Mouse (Mus musculus): ENCODE measurements around the gene Tmem229a. TPM values are rescaled to one million over a fixed set of nuclear protein-coding genes. Genes with fewer than 3 reads are reported as not detected.

Tmem229a gene
- polyA plus RNA-seq, 1 experiment from 2014 or later = 3.2 TPM

DNA sequence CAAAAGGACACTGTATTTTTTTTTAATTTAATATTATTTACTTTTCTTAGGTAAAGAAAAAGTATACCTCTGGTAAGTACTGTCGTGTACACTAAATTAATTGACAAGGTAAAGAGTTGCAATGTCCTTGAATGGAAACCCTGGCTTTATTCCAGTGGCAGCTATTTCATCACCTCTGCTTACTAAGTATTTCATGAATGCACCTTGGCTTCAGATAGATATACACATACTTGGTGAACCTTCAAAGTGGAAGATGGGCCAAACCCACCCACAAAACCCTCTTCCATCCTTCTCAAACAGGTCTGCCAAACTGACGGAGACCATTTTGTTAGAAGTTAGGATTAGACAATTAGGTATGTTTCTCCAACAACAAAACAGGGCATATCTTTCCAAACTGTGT is 5.4 kb downstream of the Tmem229a start:
- Histone ChIP-seq H3K36me3 (replicated peaks) (no peaks in the 10 kb centered on the region), H3K9me3 (no peaks in the 10 kb centered on the region), H3K4me2 (no peak overlapping the region), H3K9ac (no peak overlapping the region), H3K4me1 (peaks cover 9% of the 10 kb centered on the region; the same call in 1 of the 2 replicates), H3K27ac (no peak overlapping the region), H3K4me3 (no peak overlapping the region), H3K27me3 (replicated peaks) (no peaks in the 10 kb centered on the region)
- 91% methylated on average over 2 of the region's 2 CpGs for WGBS
- no peak for ATAC-seq (replicated peaks)

DNA sequence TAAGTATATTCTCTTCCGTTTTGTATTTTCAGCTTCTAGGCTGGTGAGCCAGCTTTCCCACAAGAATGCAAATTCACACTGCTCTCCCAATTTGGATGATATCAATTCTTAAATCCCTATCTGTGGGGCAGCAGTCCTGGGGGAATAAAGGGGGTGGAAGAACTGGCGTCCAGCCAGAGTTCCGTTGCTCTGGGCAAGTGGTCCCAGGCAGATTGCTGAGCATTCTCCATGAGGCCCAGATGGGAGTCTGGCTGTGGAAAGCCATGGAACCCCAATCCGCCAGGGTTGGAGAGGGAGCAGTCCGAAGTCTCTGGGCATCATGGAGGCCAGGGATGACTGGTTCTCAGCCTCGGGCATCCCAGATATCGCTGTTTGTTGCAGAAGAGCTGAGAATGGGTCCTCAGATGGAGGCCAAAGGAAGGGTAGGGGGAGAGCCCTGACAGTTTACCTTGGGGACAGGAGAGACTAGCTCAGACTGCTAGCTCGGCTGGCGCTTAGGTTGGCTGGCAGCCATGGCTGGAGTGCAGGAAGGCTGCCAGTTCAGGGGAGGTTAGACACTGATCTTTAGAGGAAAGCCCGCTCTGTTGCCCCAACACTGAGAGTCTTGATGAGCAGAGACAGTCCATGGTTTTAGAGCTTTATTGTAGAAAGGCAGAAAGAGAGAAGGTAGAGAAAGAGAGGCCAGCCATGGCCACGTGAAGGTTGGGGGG is 30.9 kb downstream of the Tmem229a start:
- no peak for ATAC-seq (replicated peaks)
- H3K4me3 ChIP-seq = no peak overlapping the region
- H3K9ac ChIP-seq = no peak overlapping the region
- no peaks in the 10 kb centered on the region for H3K9me3 ChIP-seq
- H3K4me2 ChIP-seq = no peak overlapping the region
- no peaks in the 10 kb centered on the region for H3K36me3 ChIP-seq (replicated peaks)
- WGBS = 88% methylated on average over 11 of the region's 11 CpGs
- no peak overlapping the region for H3K27ac ChIP-seq
- no peaks in the 10 kb centered on the region for H3K27me3 ChIP-seq (replicated peaks)
- no peaks in the 10 kb centered on the region for H3K4me1 ChIP-seq

DNA sequence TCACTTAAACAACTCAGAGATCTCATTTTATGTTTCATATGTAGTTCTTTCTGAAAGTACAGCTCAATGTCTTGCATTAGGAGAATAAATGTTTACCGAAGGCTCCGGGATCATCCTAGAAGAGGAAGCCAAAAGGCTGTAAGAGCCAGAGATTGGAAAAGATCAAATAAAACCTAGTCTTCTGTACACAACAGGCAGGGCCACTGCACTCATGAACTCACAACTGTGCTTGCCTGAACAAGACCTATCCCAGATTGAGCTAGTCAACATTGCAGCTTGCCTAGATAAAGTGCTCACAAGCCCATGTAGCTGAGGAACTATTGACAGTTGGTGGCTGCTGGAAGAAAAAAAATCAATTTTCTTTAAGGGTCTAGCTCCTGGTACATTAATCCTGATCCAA is 42.5 kb downstream of the Tmem229a start:
- H3K4me2 ChIP-seq = no peak overlapping the region
- no peaks in the 10 kb centered on the region for H3K36me3 ChIP-seq (replicated peaks)
- no peaks in the 10 kb centered on the region for H3K9me3 ChIP-seq
- no peaks in the 10 kb centered on the region for H3K4me1 ChIP-seq
- no peak overlapping the region for H3K9ac ChIP-seq
- ATAC-seq (replicated peaks) = no peak
- H3K4me3 ChIP-seq = no peak overlapping the region
- H3K27me3 ChIP-seq (replicated peaks) = no peaks in the 10 kb centered on the region
- WGBS = 90% methylated on average over 2 of the region's 2 CpGs
- H3K27ac ChIP-seq = no peak overlapping the region

DNA sequence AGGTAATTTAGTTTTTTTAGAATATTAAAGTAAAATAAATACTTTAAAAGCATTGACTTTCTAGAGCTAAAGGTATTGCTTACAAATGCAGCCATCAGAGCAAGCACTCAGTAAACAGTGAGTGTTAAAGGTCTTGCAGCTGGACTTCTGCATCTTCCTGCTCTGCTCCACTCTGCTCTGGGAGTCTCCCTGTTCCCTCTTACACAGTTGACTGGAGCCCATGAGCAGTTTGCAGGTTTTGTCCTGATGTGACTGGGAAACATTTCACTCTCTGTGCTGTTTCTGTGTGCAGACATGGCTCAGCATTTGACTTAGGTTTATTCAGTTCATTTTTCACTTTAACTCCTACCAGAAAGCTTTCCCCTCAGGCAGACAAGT is 45.4 kb downstream of the Tmem229a start:
- Histone ChIP-seq H3K9ac (no peak overlapping the region), H3K9me3 (no peaks in the 10 kb centered on the region), H3K4me3 (no peak overlapping the region), H3K27me3 (replicated peaks) (no peaks in the 10 kb centered on the region), H3K4me2 (no peak overlapping the region), H3K36me3 (replicated peaks) (no peaks in the 10 kb centered on the region), H3K27ac (no peak overlapping the region), H3K4me1 (no peaks in the 10 kb centered on the region)
- no peak for ATAC-seq (replicated peaks)

DNA sequence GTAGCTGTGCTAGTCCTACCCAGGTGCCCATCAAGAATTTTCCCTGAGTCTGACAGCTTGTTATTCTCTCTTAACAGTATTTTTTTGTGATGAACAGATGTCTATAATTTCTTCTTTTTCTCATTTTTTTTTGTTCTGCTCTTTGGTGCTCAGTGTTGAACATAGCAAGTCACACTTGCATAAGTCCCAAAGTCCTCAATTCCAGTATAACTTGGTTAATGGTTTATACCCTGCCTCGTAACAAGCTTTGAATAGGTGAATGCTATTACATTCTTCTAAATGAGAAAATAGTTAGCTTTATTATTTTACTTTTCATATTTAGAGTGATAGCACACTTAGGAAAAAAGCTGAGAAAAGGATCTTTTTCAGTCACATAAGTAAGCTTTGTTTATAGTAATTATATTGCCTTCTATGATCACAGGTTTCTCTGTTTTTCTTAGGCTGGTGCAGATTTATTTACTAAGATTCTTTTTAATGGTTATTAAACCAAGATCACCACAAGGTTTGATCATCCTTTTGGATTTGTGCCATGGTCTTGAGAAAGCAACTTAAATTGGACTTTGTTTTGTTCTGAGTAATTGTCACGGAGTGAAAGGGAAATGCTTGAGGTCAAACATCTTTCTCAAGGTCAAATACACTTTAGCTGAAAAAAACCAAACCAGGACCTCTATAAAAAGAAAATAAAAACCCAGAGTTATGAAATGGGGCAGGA is 45.9 kb downstream of the Tmem229a start:
- no peaks in the 10 kb centered on the region for H3K4me1 ChIP-seq

DNA sequence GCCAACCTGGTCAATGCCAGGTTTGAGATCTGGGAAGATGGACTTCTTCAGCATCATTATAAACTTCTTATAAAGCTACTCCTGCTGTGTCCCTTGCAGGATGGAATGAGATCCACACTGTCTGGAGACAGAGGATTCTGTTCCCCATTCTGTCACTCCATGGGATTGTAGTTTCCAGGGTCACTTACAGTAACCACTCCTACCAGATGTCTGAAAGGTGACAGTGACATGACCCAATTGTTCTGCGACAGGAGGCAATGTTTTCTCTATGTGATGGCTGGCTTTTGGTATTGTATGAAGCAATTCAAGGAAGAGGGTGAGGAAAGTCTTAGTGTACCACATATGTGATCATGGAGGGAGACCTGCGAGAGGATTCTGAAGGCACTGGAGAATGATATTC is 48.3 kb downstream of the Tmem229a start:
- Histone ChIP-seq H3K27ac (no peak overlapping the region), H3K36me3 (replicated peaks) (no peaks in the 10 kb centered on the region), H3K9ac (no peak overlapping the region), H3K27me3 (replicated peaks) (no peaks in the 10 kb centered on the region), H3K4me3 (no peak overlapping the region), H3K9me3 (no peaks in the 10 kb centered on the region), H3K4me1 (no peaks in the 10 kb centered on the region), H3K4me2 (no peak overlapping the region)
- ATAC-seq (replicated peaks) = no peak
- WGBS = 87% methylated on average over 2 of the region's 2 CpGs

More for the DNA sequence above, 45.9 kb downstream of the Tmem229a start:
- Histone ChIP-seq H3K27me3 (replicated peaks) (no peaks in the 10 kb centered on the region), H3K36me3 (replicated peaks) (no peaks in the 10 kb centered on the region), H3K4me3 (no peak overlapping the region), H3K9ac (no peak overlapping the region), H3K27ac (no peak overlapping the region), H3K9me3 (no peaks in the 10 kb centered on the region), H3K4me2 (no peak overlapping the region)
- no peak for ATAC-seq (replicated peaks)
- 86% methylated on average over 2 of the region's 2 CpGs for WGBS

DNA sequence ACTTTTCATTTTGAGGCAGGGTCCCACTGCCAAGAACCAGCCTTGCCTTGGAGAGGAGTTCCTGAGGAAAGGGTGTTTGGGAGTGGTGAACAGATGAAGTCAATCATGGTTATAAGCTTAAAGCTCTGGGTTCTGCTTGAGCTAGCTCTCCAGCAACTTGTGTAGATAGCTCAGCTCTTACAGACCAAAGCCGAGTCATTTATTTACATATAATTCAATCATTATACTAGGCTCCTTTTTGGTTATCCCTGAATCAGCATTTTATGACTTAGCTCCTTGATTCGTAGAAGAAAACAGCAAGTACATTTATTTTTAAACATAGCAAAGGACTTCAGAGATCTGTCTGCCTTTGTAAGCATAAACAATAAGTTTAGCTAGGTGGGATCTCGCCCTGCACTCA is 51.0 kb downstream of the Tmem229a start:
- 85% methylated on average over 3 of the region's 3 CpGs for WGBS
- no peaks in the 10 kb centered on the region for H3K9me3 ChIP-seq
- no peaks in the 10 kb centered on the region for H3K36me3 ChIP-seq (replicated peaks)
- H3K27me3 ChIP-seq (replicated peaks) = no peaks in the 10 kb centered on the region
- H3K4me1 ChIP-seq = no peaks in the 10 kb centered on the region
- H3K27ac ChIP-seq = no peak overlapping the region
- ATAC-seq (replicated peaks) = no peak
- H3K4me2 ChIP-seq = no peak overlapping the region
- no peak overlapping the region for H3K9ac ChIP-seq
- H3K4me3 ChIP-seq = no peak overlapping the region

Other genes starting within 250 kb of the Tmem229a start
- not detected in 2 replicates for gene Hyal6, start 223.1 kb downstream of the Tmem229a start, polyA plus RNA-seq (2015; fragmentation: Nextera tagmentation; extraction: Ambion mirVana)
- not detected in 2 replicates for gene Hyal4, start 208.0 kb downstream of the Tmem229a start, polyA plus RNA-seq (2015; fragmentation: Nextera tagmentation; extraction: Ambion mirVana)
- not detected in 2 replicates for gene Spam1, start 165.1 kb downstream of the Tmem229a start, polyA plus RNA-seq (2015; fragmentation: Nextera tagmentation; extraction: Ambion mirVana)
- not detected in 2 replicates for gene Hyal5, start 98.3 kb downstream of the Tmem229a start, polyA plus RNA-seq (2015; fragmentation: Nextera tagmentation; extraction: Ambion mirVana)